Mouse (Mus musculus) cerebellum, adult 9-10 months (tissue): ENCODE results near the gene Use1.
A peak's percentile ranks its signal among the peaks of the same experiment; 100 is the strongest.
"Not testable (repeated sequence)": the region's sequence is repeated elsewhere in the genome, so short reads cannot be mapped to it uniquely, and the experiment has no call there.

Source experiments
- DNase-seq: peaks from one replicate; pipeline ENCODE4 v3.0.0; 2022

Gene Use1

DNA sequence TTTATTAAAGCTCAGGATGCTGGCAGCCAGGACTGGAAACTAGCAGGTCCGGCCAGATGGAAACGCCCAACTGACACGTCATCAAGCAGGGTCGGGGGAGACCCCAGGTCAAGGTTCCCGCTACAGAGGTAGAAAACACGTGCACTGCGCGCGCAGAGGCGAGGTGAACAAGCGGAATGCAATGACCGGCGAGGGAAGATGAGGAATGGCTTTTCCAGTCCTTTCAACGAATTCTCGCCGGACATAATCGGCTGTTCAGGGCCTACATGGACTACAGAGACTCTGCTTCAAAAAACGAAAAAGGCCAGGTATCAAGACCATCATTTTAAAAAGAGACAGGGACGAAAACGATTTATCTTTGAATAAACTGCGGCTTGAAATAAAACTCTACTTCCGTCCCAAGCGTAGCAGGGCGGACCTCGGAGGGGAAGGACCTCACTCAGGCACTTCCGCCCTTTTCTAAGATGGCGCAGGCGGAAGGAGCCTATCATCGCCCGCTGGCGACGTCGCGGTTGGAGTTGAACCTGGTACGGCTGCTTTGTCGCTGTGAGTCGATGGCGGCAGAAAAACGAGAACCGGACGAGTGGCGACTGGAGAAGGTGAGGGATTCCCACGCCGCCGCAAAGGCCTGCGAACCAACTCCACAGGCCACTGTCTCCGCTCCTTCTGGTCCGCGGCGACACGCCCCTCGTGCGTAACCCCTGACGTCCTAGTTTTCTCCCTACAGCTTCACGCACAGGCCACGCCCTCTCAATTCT lies at the start of gene Use1:
TSS of gene Use1 (plus strand) at position 78 of the 758 bp plus-strand sequence.
- peak; percentile 95 for DNase-seq

DNA sequence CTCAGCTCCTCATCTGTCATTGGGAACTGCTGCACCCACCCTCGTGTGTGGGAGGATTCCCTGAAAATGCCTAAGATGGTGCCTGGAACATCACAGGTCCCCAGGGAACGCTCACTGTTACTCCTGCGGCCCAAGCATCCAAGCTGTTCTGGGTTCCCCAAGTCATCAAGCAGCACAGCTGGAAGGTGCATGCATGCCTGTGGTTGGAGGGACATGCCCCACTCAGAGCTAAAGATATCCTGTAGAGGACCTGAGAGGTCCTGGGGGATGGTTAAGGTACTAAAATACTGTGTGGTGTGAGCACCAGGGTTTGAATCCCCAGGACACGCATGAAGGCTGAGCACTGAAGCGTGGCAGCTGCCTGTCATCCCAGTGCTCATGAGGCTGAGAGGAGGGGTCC lies 48.0 kb upstream of the Use1 start:
- DNase-seq, result not testable (repeated sequence)

DNA sequence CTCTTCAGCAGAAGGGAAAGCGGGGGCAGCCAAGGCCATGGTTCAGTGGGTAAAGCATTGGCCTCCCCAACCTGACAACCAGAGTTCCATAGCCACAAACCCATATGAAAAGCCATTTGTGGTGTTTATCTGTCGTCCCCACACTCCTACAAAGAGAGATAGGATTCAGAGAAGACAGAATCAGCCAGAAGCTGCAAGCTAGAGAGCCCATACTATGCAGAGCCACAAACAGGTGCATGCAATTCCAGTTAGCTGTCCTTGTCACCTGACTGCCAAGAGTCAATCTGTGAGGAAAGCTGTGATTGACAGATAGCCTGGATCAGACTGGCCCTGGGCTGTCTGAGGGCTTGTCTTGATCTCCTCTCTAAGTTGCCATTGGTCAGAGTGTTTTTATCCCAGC lies 46.9 kb upstream of the Use1 start:
- DNase-seq, result not testable (repeated sequence)

DNA sequence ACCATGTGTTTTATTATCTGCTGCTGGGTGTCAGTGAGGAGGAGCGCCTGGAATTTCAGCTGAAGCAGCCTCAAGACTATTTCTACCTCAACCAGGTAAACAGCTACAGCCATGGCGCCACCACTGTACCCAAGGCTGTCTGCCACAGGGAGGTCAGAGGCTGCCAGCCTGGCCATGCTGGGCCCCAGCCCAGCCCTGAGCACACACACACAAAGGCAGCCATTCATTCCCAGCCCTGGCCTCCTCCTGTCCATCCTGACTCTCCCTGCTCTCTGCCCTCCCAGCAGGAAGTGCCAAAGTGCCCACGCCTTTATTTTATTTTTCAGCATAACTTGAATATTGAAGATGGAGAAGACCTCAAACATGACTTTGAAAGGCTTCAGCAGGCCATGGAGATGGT lies 43.7 kb upstream of the Use1 start:
- DNase-seq, result no peak

DNA sequence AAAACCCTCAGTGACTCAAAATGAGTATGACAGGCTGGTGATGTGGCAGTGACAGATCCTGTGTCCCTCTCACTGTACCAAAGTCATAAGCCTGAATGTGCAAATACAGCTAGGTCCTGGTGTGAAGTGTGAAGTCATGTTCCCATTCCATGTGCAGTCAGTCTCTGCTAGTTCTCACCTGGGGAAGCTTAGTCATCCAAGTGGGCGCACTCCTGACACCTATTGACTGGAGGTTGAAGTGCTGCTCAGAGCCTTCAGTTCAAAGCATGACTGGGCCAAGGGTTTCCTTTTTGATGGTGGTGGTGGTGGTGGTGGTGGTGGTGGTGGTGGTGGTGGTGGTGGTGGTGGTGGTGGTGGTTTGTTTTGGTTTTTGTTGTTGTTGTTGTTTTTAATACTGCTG lies 41.8 kb upstream of the Use1 start:
- DNase-seq, result no peak

GRCm38 (mm10) chr8:71337834-71338233 lies 28.8 kb upstream of the Use1 start:
- DNase-seq, result not testable (repeated sequence)

- DNase-seq, result peak; percentile 33
Measured at GRCm38 (mm10) chr8:71340625-71341024, 26.0 kb upstream of the Use1 start.

DNA sequence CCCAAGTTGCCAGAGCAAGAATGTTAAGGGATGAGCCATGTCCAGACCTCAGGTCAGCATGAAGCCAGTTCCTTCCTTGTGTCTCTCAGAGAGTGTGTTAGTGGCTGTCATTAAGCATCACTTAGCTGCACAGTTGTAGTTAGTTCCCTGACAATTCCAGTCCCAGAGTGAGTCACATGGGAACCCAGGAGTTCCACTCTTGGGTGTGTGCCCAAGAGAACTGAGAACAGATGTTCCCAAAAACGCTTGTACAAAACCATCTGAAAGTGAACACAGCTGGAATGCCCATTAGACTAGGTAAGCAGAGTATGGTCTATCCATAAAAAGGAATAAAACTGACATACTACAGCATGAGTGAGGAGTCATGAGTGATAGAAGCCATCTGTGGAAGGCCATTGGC lies 20.1 kb upstream of the Use1 start:
- DNase-seq, result no peak

DNA sequence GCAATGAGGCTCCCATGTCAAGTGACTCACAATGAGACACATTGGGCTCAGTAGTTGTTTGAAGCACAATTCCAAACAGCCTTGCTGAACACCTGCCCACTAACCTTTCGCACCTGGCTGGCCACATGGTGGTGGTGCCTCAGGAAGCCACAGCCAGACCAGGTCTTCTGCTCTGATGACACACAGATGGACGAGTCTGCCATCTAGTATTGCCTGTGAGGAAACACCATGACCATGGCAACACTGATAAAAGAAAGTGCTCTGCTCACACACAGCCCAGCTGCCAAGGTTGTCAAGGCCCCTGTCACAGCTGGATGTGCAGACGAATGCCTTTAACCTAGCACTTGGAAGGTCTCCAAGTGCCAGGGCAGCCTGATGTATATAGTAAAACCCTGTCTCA lies 15.5 kb upstream of the Use1 start:
- DNase-seq, result no peak

DNA sequence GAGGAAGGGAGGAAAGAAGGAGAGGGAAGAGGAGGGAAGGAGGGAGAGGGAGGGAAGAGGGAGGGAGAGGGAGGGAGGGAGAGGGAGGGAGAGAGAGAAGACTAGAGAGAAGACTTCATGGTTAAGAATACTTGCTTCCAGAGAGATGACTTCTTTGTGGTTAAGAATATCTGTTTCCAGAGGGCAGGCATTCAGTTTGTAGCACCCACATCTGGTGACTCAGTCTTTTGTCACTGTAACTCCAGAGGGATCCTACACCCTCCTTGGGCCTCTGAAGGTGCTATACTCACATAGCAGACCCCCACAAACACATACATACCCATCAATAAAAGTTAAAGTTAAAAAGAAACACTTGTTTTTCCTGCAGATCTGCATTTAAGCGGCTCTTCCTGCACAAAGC lies 15.1 kb upstream of the Use1 start:
- DNase-seq, result no peak

GRCm38 (mm10) chr8:71358026-71358425 lies 8.6 kb upstream of the Use1 start:
- no peak for DNase-seq

DNA sequence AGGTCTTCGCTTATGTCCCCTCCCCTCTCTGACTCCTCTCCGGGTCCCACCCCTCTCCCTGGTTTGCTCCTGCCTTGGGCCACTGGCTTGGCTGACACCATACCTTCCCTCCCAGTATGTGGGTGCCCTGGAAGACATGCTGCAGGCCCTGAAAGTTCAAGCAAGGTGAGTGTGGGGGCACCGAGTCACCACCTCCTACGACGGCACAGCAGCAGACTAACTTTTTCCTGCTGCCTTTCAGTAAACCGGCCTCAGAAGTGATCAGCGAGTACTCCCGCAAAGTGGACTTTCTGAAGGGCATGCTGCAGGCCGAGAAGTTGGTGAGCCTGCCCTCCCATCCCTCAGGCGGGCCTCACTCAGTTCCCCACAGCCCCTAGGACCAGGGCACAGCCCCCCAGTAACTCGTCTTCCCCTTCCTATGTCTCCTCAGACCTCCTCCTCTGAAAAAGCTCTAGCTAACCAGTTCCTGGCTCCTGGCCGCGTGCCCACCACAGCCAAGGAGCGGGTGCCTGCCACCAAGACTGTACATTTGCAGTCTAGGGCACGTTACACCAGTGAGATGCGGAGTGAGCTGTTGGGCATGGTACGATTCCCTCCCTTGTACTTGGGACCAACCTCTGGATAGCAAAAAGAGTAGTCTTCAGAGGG lies 1.0 kb downstream of the Use1 start:
- DNase-seq, result peak; percentile 74

DNA sequence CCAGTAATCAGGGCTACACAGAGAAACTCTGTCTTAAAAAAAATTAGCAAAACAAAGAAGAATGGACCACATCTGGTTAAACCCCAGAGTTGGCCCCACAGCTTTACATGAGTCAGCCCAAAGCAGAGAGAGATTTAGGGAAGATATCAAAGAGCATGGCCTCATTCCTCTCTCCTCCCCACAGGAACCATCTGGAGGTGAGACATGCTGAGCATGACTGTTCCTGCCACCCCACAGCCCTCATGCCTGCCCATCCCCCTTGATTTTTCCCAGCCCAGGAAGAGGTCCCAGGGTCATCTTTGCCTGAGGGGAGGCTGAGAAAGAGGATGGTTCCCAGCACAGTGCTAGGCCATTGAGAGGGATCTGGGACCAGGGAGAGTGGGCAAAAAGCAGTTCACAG lies 1.7 kb downstream of the Use1 start:
- peak; percentile 40 for DNase-seq

DNA sequence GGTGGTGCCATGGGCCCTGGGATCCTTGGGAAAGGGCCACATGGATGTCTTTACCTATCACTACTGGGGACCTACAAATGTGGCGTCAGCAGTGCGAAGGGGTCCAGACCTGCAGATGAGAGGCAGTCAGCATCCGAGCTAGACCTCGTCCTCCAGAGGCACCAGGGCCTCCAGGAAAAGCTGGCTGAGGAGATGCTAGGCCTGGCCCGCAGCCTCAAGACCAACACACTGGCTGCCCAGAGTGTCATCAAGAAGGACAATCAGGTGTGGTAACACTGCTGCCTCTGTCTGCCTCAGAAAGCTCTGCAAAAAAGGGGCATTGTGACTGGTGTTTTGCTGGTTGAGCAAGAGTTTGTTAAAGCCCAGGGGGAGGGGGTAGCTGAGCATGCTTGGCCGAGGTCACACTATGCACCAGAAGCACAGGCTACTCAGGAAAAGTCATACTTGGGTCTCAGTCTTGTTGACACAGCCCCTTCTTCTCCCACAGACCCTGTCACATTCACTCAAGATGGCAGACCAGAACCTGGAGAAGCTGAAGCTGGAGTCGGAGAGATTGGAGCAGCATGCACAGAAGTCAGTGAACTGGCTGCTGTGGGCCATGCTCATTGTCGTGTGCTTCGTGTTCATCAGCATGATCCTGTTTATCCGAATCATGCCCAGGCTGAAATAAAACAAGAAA lies 2.5 kb downstream of the Use1 start:
- peak; percentile 51 for DNase-seq

DNA sequence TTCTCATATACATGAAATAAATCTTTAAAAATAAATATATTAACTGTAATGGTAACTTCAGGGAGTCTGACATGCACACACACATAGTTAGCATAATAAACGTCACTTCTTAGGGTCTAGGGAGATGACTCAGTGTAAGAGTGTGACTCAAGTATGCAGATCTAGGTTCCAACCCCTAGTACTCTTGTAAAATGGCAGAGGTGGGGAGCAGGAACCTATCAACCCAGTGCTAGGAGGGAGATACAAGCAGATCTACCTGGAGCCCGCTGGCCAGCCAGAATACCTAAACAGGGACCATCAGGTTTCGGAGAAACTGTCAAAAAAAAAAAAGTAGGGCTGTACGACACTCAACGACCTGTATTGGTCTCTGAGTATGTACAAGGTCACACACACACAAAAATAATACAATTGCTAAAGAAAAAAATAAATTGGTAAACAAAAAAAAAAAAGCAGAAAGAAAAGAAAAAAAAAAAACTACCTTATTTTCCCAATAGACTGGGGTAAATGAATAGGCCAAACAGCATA lies 4.1 kb downstream of the Use1 start:
- peak; percentile 73 for DNase-seq

DNA sequence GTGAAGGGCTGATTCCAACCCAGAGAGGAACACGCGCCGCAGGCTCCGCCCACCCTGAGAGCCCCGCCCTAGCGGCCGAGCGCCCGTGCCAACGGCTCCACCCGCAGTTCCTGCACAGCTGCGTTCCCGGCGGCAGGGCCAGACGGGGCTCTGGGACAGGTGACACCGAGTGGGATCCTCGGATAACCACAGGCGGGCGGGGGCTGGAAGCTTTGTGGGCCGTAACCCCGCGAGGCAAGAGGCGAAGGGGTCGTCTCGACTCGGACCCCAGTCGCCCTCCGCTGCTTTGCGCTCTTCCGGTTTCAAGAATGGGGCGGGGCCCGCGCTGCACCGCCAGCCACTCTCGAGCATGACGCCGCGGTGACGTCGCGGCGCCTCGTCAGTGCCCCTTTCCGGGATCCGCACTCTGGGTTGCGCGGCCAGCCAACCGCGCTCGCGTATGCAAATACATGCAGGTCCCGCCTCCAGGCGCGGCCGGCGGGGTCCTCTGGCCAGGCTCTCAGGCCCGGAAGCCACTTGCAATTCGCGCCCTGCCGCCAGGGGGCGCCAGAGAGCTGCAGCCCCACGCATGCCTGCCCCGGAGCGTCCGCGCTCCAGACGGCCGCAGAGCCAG lies 4.7 kb downstream of the Use1 start, which contains the start of gene Ocel1:
TSS of gene Ocel1 (plus strand) at position 63 of the 613 bp plus-strand sequence.
- peak; percentile 96 for DNase-seq

- DNase-seq, result peak; percentile 69
Measured at GRCm38 (mm10) chr8:71372427-71372826, 5.8 kb downstream of the Use1 start.

DNA sequence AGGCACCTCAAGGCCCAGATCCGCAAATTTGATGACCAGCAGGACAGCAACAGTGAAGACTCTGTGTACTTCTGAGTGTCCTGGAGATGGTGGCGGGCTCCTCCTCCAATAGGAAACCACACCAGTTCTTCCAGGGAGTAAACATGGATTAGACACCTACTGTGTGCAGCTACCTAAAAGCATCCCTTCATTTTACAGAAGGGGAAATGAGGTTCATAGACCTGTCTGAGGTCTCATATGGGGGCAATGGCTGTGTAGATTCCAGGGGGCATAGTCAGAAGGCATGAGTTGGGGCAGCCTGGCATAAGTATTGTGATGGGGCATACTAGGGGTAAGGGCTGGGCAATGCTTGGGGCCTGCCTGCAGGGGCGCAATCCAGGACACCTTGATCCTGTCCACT lies 6.4 kb downstream of the Use1 start:
- peak; percentile 46 for DNase-seq

DNA sequence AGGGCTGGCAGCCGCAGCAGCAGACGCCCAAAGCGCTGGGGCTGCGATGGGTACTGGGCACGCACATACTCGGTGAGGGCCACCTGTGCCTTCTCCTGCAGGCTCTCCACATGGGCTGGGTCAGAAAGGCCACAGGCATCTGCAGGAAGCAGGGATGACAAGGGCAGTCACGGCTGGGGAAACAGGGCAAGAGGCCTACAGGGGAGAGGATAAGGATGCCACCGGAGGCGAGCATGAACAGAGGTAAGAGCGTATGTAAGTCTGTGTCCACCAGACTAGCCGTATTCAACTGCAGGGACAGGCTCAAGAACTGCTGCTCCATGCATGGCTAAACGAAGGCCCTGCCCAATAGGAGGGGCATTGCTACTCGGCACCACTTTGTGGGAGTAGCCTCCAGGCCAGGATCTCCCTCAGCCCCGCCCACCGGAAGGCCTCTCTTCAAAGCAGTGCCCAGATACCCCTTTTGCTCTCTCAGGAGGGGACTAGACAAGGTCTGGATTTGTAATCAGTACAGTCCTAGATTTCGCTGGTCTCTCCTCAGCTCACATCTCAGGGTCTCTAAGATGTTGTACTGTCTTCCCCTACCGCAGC lies 8.1 kb downstream of the Use1 start:
- peak; percentile 55 for DNase-seq

DNA sequence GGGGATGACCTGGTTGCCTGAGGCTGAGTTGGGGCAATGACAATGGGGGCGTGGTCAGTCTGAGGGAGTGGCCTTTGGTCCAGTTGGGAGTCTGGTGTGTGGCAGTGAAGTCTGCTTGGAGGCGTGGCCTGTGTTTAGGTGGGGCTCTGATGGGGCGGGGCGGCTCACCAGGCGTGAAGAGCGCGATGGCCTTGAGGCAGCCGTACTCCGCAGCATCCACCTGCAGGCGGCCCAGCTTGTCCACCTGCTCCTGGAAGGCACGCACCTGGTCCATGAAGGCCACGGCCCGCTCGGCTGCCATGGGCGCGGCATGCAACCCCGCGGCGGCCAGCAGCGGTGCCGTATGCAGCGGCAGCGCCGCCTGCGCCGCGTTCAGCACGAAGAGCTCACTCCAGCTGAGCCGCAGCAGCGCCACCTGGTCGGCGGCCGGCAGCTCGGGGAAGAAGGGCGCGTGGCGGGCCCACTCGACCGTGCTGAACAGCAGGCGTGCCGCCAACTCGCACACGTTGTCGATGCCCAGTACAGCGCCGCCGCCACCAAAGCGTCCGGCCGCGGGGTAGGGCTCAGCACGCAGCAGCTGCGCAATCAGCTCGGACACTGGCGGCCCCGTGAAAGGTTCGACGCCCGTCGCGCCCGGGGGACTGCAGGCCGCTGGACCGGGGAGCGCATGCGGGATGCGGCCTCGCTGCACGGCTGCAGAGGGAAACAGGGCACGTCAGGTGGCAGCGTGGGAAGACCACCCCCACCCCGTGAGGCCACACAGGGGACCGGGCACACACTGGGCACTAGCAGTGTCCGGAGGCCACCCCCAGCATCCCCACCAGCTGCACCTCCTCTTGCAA lies 9.2 kb downstream of the Use1 start:
- DNase-seq, result peak; percentile 89

GRCm38 (mm10) chr8:71376423-71377030 lies 9.9 kb downstream of the Use1 start:
- DNase-seq, result peak; percentile 56
